Mouse (Mus musculus): ENCODE results near the gene Ccdc60.

- TF ChIP-seq CTCF (IDR thresholded peaks at IDR 0.05; ENCODE audit: borderline replicate concordance, insufficient read depth, low read depth, low read length), result no peak
- no peak for TF ChIP-seq POLR2A (IDR thresholded peaks at IDR 0.05; ENCODE audit: borderline replicate concordance, insufficient read depth, low read length)
These were observed 34.6 kb upstream of the Ccdc60 start for GRCm38 (mm10) chr5:116323401-116323800.

Measured in cerebellum, adult 2 months (tissue).